Mouse (Mus musculus) limb, embryonic 12.5 days (tissue): ENCODE measurements around the gene Dpyd. TPM values are rescaled to one million over a fixed set of nuclear protein-coding genes. Genes with fewer than 3 reads are reported as not detected.

Source experiments
- ATAC-seq: fragments of 200-750 bp; cut with Nextera tagmentation; 2 replicates; pipeline ENCODE4 v1.8.0; 2017; ENCODE audit warnings: low read depth, moderate TSS enrichment; ENCODE audit not compliant: insufficient number of reproducible peaks, insufficient read depth, low FRiP score, low TSS enrichment
- H3K27ac ChIP-seq: fragments of 300-500 bp; sonication (generic); 2 replicates; pipeline ENCODE4 v1.5.1; 2016; ENCODE audit warnings: mild to moderate bottlenecking, moderate library complexity
- H3K27me3 ChIP-seq: fragments of 300-500 bp; sonication (generic); 2 replicates; pipeline ENCODE4 v1.6.1; 2016; ENCODE audit warnings: mild to moderate bottlenecking, moderate library complexity
- H3K36me3 ChIP-seq: fragments of 300-500 bp; sonication (generic); 2 replicates; pipeline ENCODE4 v1.6.1; 2016; ENCODE audit warnings: mild to moderate bottlenecking, moderate library complexity
- H3K4me1 ChIP-seq: fragments of 300-500 bp; sonication (generic); replicated peaks from 2 replicates; pipeline ENCODE4 v1.6.1; 2016
- H3K4me2 ChIP-seq: fragments of 300-500 bp; sonication (generic); 2 replicates; pipeline ENCODE4 v1.6.1; 2016; ENCODE audit warnings: mild to moderate bottlenecking, moderate library complexity
- H3K4me3 ChIP-seq: fragments of 300-500 bp; sonication (generic); replicated peaks from 2 replicates; pipeline ENCODE4 v1.5.1; 2016; ENCODE audit warnings: mild to moderate bottlenecking
- H3K9ac ChIP-seq: fragments of 300-500 bp; sonication (generic); replicated peaks from 2 replicates; pipeline ENCODE4 v1.6.1; 2016; ENCODE audit warnings: mild to moderate bottlenecking, moderate library complexity
- H3K9me3 ChIP-seq: fragments of 300-500 bp; sonication (generic); 2 replicates; pipeline ENCODE4 v1.6.1; 2016; ENCODE audit warnings: mild to moderate bottlenecking, moderate library complexity
- WGBS: fragments of 180-500 bp; shearing (Covaris S2); methylation state at CpG from one replicate; pipeline ENCODE4 v1.1.7; 2016; 5-methylcytosine and 5-hydroxymethylcytosine counted together
- polyA plus RNA-seq: library from polyadenylated mRNA; unstranded; fragments of >200 nt; fragmentation: Nextera tagmentation; extraction: Ambion mirVana; gene quantifications from 2 replicates; pipeline ENCODE4 v1.2.1, GENCODE M21; 2016

Dpyd gene
- polyA plus RNA-seq, 1 experiment from 2014 or later = 11.8 TPM

GRCm38 (mm10) chr3:118680803-118681202 lies 118.9 kb downstream of the Dpyd start:
- Histone ChIP-seq H3K4me2 (no peak overlapping the region), H3K36me3 (no peaks in the 10 kb centered on the region), H3K9ac (no peak overlapping the region), H3K4me1 (peaks cover 5% of the 10 kb centered on the region; the same call in 1 of the 2 replicates), H3K27me3 (no peaks in the 10 kb centered on the region), H3K4me3 (no peak overlapping the region), H3K27ac (no peak overlapping the region), H3K9me3 (no peaks in the 10 kb centered on the region)
- 55% methylated on average over 4 of the region's 4 CpGs for WGBS
- ATAC-seq = no peak

- no peak overlapping the region for H3K9ac ChIP-seq
- no peak overlapping the region for H3K4me2 ChIP-seq
- H3K27me3 ChIP-seq = no peaks in the 10 kb centered on the region
- no peak for ATAC-seq
- WGBS = 76% methylated on average over 3 of the region's 3 CpGs
- no peak overlapping the region for H3K27ac ChIP-seq
- no peaks in the 10 kb centered on the region for H3K4me1 ChIP-seq
- no peak overlapping the region for H3K4me3 ChIP-seq
- no peaks in the 10 kb centered on the region for H3K9me3 ChIP-seq
- H3K36me3 ChIP-seq = no peaks in the 10 kb centered on the region
Measured at GRCm38 (mm10) chr3:118750269-118750668, 188.3 kb downstream of the Dpyd start.

DNA sequence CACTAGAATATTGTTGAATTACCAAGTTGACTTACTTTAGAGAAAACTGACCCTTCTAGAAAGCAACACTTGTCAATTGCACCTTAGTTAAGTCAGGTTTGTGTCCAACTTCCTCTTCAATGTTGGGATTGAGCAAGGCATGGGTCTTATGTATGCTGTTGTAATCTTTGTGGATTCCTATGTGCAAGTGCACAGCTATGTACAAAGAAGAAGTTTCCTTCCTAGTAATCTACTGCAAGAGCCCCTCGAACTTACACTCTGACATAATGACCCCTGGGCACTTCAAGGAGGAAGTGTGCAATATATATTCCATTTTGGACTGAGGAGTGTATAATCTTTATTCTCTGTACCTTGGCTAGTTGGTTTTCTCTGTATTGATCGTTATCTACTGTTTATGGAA lies 191.7 kb downstream of the Dpyd start:
- WGBS = 78% methylated on average over 2 of the region's 2 CpGs
- Histone ChIP-seq H3K4me2 (no peak overlapping the region), H3K27ac (no peak overlapping the region), H3K27me3 (no peaks in the 10 kb centered on the region), H3K36me3 (no peaks in the 10 kb centered on the region), H3K4me1 (no peaks in the 10 kb centered on the region), H3K9ac (no peak overlapping the region), H3K9me3 (no peaks in the 10 kb centered on the region), H3K4me3 (no peak overlapping the region)
- ATAC-seq = no peak

- Histone ChIP-seq H3K9me3 (no peaks in the 10 kb centered on the region), H3K4me3 (no peak overlapping the region), H3K27me3 (no peaks in the 10 kb centered on the region), H3K4me2 (no peak overlapping the region), H3K9ac (no peak overlapping the region), H3K36me3 (no peaks in the 10 kb centered on the region), H3K4me1 (no peaks in the 10 kb centered on the region), H3K27ac (no peak overlapping the region)
- WGBS = 60% methylated on average over 1 of the region's 1 CpGs
- ATAC-seq = no peak
Measured at GRCm38 (mm10) chr3:118756099-118756498, 194.2 kb downstream of the Dpyd start.

DNA sequence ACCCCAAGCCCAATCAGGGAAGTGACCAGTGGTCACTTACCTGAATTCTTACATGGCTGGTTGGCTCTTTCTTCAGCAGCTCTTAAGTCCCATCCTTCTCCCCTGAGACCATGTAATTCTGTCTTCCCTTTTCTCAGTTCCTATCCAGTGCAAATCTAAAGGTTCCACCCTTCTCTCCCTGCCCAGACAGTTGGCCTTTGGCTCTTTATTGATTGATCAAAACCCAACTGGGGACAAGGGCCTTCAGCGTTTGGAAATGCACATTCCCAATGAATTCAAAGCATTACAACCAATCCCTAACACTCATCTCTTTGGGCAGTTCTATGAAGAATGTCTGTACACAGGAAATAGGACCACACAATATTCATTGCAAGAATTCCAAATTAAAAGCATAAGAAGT lies 251.0 kb downstream of the Dpyd start:
- ATAC-seq = no peak
- Histone ChIP-seq H3K27me3 (no peaks in the 10 kb centered on the region), H3K27ac (no peak overlapping the region), H3K36me3 (no peaks in the 10 kb centered on the region), H3K9me3 (no peaks in the 10 kb centered on the region), H3K4me1 (no peaks in the 10 kb centered on the region), H3K4me3 (no peak overlapping the region), H3K9ac (no peak overlapping the region), H3K4me2 (no peak overlapping the region)
- 75% methylated on average over 1 of the region's 1 CpGs for WGBS

DNA sequence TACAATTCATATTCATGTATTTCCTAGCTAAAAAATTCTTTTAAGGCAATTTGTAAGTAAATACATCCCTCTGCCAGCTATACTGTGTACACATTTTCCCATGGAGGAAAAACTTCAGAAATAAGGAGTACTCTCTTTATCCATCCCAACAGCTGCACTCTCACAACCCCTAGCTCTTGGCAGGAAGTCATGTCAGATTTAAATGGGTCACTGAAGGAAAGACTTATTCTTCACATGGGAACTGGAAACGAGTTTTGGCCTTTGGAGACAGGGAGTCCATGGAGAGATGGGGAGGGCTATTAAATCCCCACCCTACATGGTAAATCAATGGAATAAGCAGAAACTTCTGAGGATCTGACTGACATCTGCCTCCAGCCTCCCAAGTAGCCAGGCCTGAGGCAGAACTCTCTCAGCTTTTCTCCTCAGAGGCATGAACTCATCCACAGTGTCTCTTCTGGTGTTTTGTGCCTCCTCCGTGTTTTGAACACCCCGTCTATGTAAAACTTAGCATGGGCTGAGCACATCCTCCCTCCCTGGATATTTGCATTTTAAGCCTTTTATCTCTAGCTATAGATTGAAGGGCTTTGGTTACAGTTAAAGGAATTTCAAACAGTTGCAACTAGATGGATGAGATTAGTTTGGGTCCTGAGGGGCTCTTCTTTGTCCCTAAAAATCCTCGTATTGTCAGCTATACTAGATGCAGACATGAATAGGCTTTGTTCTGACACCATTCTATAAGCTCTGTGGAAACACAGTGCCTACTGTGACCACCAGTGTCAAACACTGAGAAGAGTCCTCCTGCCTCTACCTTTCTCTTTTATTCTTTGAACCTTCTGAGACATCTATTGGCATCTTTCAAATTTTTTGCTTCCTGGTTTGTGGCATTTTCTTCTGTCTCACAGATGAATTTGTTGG lies 288.9 kb downstream of the Dpyd start:
- Histone ChIP-seq H3K4me1 (no peaks in the 10 kb centered on the region), H3K9ac (no peak overlapping the region), H3K4me3 (no peak overlapping the region), H3K4me2 (no peak overlapping the region), H3K36me3 (no peaks in the 10 kb centered on the region), H3K27ac (no peak overlapping the region), H3K27me3 (no peaks in the 10 kb centered on the region), H3K9me3 (no peaks in the 10 kb centered on the region)
- 56% methylated on average over 4 of the region's 4 CpGs for WGBS
- no peak for ATAC-seq

GRCm38 (mm10) chr3:118852711-118853110 lies 290.8 kb downstream of the Dpyd start:
- no peak overlapping the region for H3K9ac ChIP-seq
- no peaks in the 10 kb centered on the region for H3K36me3 ChIP-seq
- H3K27me3 ChIP-seq = no peaks in the 10 kb centered on the region
- no peaks in the 10 kb centered on the region for H3K4me1 ChIP-seq
- no peaks in the 10 kb centered on the region for H3K9me3 ChIP-seq
- H3K4me2 ChIP-seq = no peak overlapping the region
- ATAC-seq = no peak
- no peak overlapping the region for H3K4me3 ChIP-seq
- 86% methylated on average over 5 of the region's 5 CpGs for WGBS
- no peak overlapping the region for H3K27ac ChIP-seq

DNA sequence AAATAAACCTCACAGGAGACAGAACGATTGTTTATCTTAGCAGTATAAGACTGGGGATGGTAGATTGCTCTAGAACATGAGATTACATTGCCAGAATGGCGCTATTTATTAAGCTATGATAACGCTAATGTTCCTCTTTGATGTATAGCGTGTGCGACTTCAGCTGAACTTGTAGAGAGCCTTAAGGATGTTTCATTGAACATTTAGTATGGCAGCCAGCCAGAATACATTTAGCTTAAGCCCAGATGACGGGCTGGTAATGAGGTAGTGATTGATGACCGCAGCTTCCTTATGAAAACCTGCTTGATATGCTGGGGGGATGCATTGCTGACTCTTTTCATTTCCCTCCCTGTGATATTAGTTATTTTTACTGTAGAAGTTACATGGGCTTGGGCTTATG lies 293.5 kb downstream of the Dpyd start:
- Histone ChIP-seq H3K4me1 (no peaks in the 10 kb centered on the region), H3K4me3 (no peak overlapping the region), H3K36me3 (no peaks in the 10 kb centered on the region), H3K9me3 (no peaks in the 10 kb centered on the region), H3K27me3 (no peaks in the 10 kb centered on the region), H3K9ac (no peak overlapping the region), H3K27ac (no peak overlapping the region), H3K4me2 (no peak overlapping the region)
- ATAC-seq = no peak
- WGBS = 69% methylated on average over 7 of the region's 7 CpGs

DNA sequence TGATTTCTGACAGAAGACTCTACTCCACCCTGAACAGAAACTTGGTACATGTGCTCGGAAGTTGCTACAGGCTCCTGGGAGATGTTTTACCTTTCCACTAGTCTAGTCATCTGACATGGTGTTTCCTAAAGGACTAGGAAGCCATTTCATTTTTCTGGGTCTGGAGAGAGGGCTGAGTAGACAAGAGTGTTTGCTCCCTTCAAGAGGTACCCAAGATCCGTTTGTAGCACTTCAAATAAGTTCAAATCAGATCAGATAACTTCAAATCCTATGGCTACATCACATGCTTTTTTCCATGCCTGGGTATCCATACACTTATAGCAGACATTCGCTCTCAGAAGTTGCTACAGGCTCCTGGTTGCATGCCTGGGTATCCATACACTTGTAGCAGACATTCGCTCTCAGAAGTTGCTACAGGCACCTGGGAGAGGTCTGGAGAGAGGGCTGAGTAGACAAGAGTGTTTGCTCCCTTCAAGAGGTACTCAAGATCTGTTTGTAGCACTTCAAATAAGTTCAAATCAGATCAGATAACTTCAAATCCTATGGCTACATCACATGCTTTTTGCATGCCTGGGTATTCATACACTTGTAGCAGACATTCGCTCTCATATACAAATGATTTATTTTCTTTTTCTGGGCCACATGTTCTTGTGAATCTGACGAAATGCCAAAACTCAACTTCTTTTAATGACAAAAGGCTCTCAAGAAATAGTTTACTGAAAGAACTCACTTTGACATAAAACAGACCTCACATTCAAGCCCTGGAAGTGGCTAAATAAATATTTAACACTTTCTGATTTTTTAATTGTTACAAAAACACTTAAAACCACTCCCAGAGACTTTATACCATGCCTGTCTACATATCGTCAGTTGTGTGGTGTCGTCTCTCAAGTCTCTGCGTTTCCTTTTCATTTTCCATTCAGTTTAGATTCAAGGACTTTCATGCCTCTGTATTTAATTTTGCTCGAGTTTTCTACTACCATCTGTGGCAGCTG lies 307.5 kb downstream of the Dpyd start:
- no peak overlapping the region for H3K9ac ChIP-seq
- no peaks in the 10 kb centered on the region for H3K27me3 ChIP-seq
- no peak overlapping the region for H3K4me3 ChIP-seq
- no peak overlapping the region for H3K4me2 ChIP-seq
- no peaks in the 10 kb centered on the region for H3K36me3 ChIP-seq
- H3K4me1 ChIP-seq = no peaks in the 10 kb centered on the region
- no peaks in the 10 kb centered on the region for H3K9me3 ChIP-seq
- H3K27ac ChIP-seq = no peak overlapping the region
- WGBS = 73% methylated on average over 10 of the region's 10 CpGs
- ATAC-seq = no peak

DNA sequence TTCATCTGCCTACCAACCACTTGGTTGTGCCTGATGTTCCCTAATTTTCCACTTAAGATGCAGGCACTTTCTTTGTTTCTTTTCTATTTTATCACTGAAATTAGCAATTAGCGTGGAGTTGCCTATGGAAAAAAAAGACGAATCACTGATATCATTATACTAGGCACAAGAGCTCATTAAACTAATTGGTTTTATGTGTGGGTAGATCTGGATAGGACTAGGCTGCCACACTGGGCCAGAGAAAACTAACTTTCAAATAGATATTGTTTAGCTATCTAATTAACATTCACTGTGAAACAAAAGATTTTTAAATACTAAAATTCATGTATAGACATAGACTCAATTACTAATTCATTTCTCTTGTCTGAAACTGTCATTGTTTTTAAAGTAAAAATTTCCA lies 313.9 kb downstream of the Dpyd start:
- Histone ChIP-seq H3K9me3 (no peaks in the 10 kb centered on the region), H3K4me1 (no peaks in the 10 kb centered on the region), H3K9ac (no peak overlapping the region), H3K4me2 (no peak overlapping the region), H3K27ac (no peak overlapping the region), H3K4me3 (no peak overlapping the region), H3K36me3 (no peaks in the 10 kb centered on the region), H3K27me3 (no peaks in the 10 kb centered on the region)
- no peak for ATAC-seq
- WGBS = 77% methylated on average over 2 of the region's 2 CpGs

DNA sequence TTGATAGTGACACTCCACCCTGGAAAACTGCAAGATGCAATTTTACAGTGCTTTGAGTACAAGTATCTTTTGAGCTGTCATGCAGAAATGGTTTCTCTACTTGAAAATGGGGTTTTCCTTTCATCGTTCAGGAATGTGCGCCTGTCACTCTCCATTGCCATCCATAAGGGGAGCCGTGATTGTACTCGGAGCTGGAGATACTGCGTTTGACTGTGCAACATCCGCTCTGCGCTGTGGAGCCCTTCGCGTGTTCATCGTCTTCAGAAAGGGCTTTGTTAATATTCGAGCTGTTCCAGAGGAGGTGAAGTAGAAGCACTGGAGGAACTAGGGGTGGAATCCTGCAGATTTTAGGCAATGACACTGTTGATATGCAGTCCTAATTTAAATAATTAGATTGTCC lies 337.1 kb downstream of the Dpyd start:
- no peaks in the 10 kb centered on the region for H3K9me3 ChIP-seq
- H3K36me3 ChIP-seq = no peaks in the 10 kb centered on the region
- H3K27me3 ChIP-seq = no peaks in the 10 kb centered on the region
- H3K4me1 ChIP-seq = no peaks in the 10 kb centered on the region
- H3K4me3 ChIP-seq = no peak overlapping the region
- 85% methylated on average over 11 of the region's 11 CpGs for WGBS
- no peak overlapping the region for H3K9ac ChIP-seq
- no peak overlapping the region for H3K4me2 ChIP-seq
- no peak overlapping the region for H3K27ac ChIP-seq
- no peak for ATAC-seq
